Mouse (Mus musculus) lung, embryonic 15.5 days (tissue): ENCODE measurements around the gene Hmx3. TPM values are rescaled to one million over a fixed set of nuclear protein-coding genes. Genes with fewer than 3 reads are reported as not detected.

Source experiments
- ATAC-seq: fragments of 200-750 bp; cut with Nextera tagmentation; 2 replicates; pipeline ENCODE4 v1.8.0; 2017; ENCODE audit warnings: moderate number of reproducible peaks, borderline replicate concordance; ENCODE audit not compliant: low FRiP score, low TSS enrichment; ENCODE audit errors: extremely low read depth
- H3K27ac ChIP-seq: fragments of 300-500 bp; sonication (generic); 2 replicates; pipeline ENCODE4 v1.5.1; 2015; ENCODE audit warnings: moderate library complexity, mild to moderate bottlenecking, inconsistent platforms
- H3K27me3 ChIP-seq: fragments of 300-500 bp; sonication (generic); 2 replicates; pipeline ENCODE4 v1.6.1; 2015; ENCODE audit warnings: inconsistent platforms
- H3K36me3 ChIP-seq: fragments of 300-500 bp; sonication (generic); 2 replicates; pipeline ENCODE4 v1.6.1; 2015; ENCODE audit warnings: inconsistent platforms
- H3K4me1 ChIP-seq: fragments of 300-500 bp; sonication (generic); 2 replicates; pipeline ENCODE4 v1.6.1; 2015; ENCODE audit warnings: inconsistent platforms
- H3K4me2 ChIP-seq: fragments of 300-500 bp; sonication (generic); 2 replicates; pipeline ENCODE4 v1.6.1; 2015; ENCODE audit warnings: inconsistent platforms, mild to moderate bottlenecking, moderate library complexity
- H3K4me3 ChIP-seq: fragments of 300-500 bp; sonication (generic); 2 replicates; pipeline ENCODE4 v1.5.1; 2015; ENCODE audit warnings: mild to moderate bottlenecking, inconsistent platforms
- H3K9ac ChIP-seq: fragments of 300-500 bp; sonication (generic); 2 replicates; pipeline ENCODE4 v1.6.1; 2015; ENCODE audit warnings: inconsistent platforms
- H3K9me3 ChIP-seq: fragments of 300-500 bp; sonication (generic); 2 replicates; pipeline ENCODE4 v1.6.1; 2016; ENCODE audit warnings: inconsistent platforms
- WGBS: fragments of 180-500 bp; shearing (Covaris S2); methylation state at CpG from one replicate; pipeline ENCODE4 v1.1.7; 2015; 5-methylcytosine and 5-hydroxymethylcytosine counted together
- polyA plus RNA-seq: library from polyadenylated mRNA; unstranded; fragments of >200 nt; fragmentation: Nextera tagmentation; extraction: Ambion mirVana; gene quantifications from 2 replicates; pipeline ENCODE4 v1.2.1, GENCODE M21; 2015

Hmx3 gene
- not detected in 2 replicates for polyA plus RNA-seq

DNA sequence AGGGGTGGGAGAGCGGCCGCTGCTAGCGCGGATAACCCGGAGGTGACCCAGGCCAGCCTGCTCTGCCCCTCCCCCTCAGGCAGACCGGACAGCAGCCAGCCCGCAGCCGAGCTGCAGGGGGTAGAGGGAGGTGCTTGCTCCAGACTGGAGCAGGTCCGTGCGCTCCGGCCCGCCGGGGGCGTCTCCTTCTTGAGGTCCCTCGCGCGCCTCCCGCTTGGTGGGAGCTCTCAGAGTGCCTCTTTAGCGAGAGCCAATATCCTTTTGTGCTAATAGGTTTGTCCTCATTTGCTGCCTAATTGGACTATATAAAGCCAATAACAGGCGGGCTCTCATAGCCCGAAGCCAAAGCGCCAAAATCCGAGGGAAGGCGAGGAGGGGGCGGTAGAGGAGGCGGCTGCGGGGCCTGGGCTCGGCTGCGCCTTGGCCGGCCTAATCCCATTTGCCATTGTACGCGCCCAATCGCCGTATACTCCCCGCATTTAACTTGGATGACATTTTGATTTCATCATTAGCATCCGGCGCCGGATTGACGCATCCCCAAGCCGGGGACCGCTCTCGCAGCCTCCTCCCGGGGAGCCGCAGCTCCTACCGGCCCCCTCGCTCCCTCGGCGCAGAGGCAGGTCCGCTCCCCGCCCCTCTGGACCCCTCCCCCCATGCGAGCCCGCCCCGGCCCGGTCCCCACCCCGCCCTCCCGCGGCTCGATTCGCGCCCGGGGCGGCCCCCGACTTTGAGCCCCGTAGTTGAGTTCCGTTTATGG lies at the start of gene Hmx3:
Gene Hmx3 (plus strand): TSS at position 753 of the 757 bp plus-strand sequence.
- Histone ChIP-seq H3K9me3 (no peaks in the 10 kb centered on the region), H3K27ac (no peak within 1 kb of the TSS), H3K4me1 (peaks cover 29% of the 10 kb centered on the region), H3K4me3 (peak within 1 kb of the TSS; percentile 38), H3K27me3 (peaks cover 98% of the 10 kb centered on the region), H3K36me3 (no peaks in the 10 kb centered on the region), H3K4me2 (peak within 1 kb of the TSS; percentile 68), H3K9ac (no peak within 1 kb of the TSS)
- ATAC-seq, result no peak; the same call in 1 of the 2 replicates
- 0% methylated on average over 48 of the region's 65 CpGs for WGBS

GRCm38 (mm10) chr7:131503739-131504138 lies 38.9 kb upstream of the Hmx3 start:
- WGBS, result 73% methylated on average over 2 of the region's 2 CpGs
- ATAC-seq, result no peak

DNA sequence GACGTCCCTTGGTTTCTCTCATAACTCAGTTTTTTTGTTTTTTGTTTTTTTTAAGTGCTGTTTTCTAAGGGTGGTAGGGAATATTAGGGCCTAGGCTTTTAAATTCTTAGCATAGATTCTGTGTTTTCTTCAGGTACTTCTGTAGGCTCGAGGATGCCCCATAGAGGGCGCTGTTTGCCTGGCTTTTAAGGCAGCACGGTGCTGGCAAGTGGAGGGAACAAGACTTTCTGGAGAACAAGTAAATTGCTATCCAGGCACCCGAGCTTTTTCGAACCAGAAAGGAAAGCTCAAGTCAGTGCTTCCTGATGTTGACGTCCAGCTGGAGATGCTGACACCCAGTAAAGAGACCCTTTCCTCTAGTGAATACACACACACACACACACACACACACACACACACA lies 2.7 kb upstream of the Hmx3 start:
- H3K27ac ChIP-seq, result no peak overlapping the region
- H3K9me3 ChIP-seq, result no peaks in the 10 kb centered on the region
- H3K27me3 ChIP-seq, result peaks cover 86% of the 10 kb centered on the region
- ATAC-seq, result no peak
- no peak overlapping the region for H3K4me3 ChIP-seq
- WGBS, result 0% methylated on average over 7 of the region's 7 CpGs
- H3K9ac ChIP-seq, result no peak overlapping the region
- H3K36me3 ChIP-seq, result no peaks in the 10 kb centered on the region
- no peak overlapping the region for H3K4me2 ChIP-seq
- H3K4me1 ChIP-seq, result peaks cover 29% of the 10 kb centered on the region

More at GRCm38 (mm10) chr7:131503739-131504138, 38.9 kb upstream of the Hmx3 start:
- H3K9me3 ChIP-seq, result no peaks in the 10 kb centered on the region
- no peak overlapping the region for H3K4me2 ChIP-seq
- no peak overlapping the region for H3K9ac ChIP-seq
- no peak overlapping the region for H3K4me3 ChIP-seq
- H3K27me3 ChIP-seq, result no peaks in the 10 kb centered on the region
- H3K4me1 ChIP-seq, result no peaks in the 10 kb centered on the region
- H3K36me3 ChIP-seq, result no peaks in the 10 kb centered on the region
- H3K27ac ChIP-seq, result no peak overlapping the region

- Histone ChIP-seq H3K36me3 (no peaks in the 10 kb centered on the region), H3K9ac (no peak overlapping the region), H3K4me1 (peaks cover 29% of the 10 kb centered on the region), H3K4me3 (peak overlapping the region; percentile 38), H3K4me2 (peak overlapping the region; percentile 68), H3K27ac (no peak overlapping the region), H3K27me3 (peaks cover 98% of the 10 kb centered on the region), H3K9me3 (no peaks in the 10 kb centered on the region)
- WGBS, result 1% methylated on average over 41 of the region's 41 CpGs
- ATAC-seq, result no peak
Observed at GRCm38 (mm10) chr7:131541184-131542114, 1.2 kb upstream of the Hmx3 start.

GRCm38 (mm10) chr7:131542872-131543622 lies 380 bp downstream of the Hmx3 start:
- Histone ChIP-seq H3K27ac (no peak overlapping the region), H3K4me1 (peaks cover 34% of the 10 kb centered on the region), H3K4me2 (peak overlapping the region; percentile 68), H3K36me3 (no peaks in the 10 kb centered on the region), H3K9me3 (no peaks in the 10 kb centered on the region), H3K9ac (no peak overlapping the region), H3K27me3 (peaks cover 98% of the 10 kb centered on the region), H3K4me3 (peak overlapping the region; percentile 38)
- ATAC-seq, result no peak
- WGBS, result under 1% methylated on average over 63 of the region's 71 CpGs

- Histone ChIP-seq H3K27ac (no peak overlapping the region), H3K4me2 (peak overlapping the region; percentile 68), H3K27me3 (peaks cover 98% of the 10 kb centered on the region), H3K9ac (no peak overlapping the region), H3K9me3 (no peaks in the 10 kb centered on the region), H3K4me3 (peak overlapping the region; percentile 38), H3K4me1 (peaks cover 34% of the 10 kb centered on the region), H3K36me3 (no peaks in the 10 kb centered on the region)
- WGBS, result under 1% methylated on average over 75 of the region's 75 CpGs
- ATAC-seq, result no peak
Observed at GRCm38 (mm10) chr7:131543623-131544481, 1.2 kb downstream of the Hmx3 start.

GRCm38 (mm10) chr7:131544871-131545270 lies 2.2 kb downstream of the Hmx3 start:
- WGBS, result 4% methylated on average over 5 of the region's 5 CpGs
- Histone ChIP-seq H3K4me3 (no peak overlapping the region), H3K9me3 (no peaks in the 10 kb centered on the region), H3K9ac (no peak overlapping the region), H3K36me3 (no peaks in the 10 kb centered on the region), H3K27me3 (peaks cover 98% of the 10 kb centered on the region), H3K27ac (no peak overlapping the region), H3K4me1 (peaks cover 34% of the 10 kb centered on the region), H3K4me2 (no peak overlapping the region)
- ATAC-seq, result no peak

DNA sequence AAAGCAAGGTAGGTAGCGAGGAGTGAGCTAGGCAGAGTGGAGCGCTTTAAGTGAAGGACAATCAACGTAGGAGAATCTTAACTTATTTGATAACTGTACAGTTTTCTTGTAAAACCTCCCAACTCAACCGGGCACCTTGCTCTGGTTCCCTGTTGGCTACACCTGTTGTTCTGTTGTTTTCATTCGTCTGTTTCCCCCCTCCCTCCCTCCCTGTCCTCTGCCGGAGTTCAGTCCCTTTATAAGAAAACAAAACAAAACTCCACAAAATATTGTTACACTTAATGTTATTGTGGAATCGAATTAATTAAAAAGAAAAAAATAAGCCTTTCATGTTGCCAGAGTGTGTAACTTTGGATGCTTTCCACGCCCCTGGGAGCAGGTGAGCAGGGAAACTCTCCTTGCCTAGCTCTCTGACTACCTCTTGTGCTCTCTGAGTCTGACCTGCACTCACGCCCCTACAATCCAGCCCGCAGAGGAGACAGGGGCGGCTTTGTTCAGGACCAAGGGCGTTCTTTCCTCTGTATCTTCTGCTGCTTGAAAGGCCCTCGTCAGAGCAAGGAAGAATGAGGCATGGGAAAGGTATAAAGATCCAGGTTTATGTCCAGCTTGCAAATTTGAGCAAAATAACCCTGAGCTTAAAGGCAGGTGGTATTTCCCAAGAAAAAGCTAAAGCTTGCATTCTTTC lies 3.2 kb downstream of the Hmx3 start:
- Histone ChIP-seq H3K4me1 (peaks cover 34% of the 10 kb centered on the region), H3K9ac (no peak overlapping the region)
- no peak for ATAC-seq

GRCm38 (mm10) chr7:131546423-131546822 lies 3.8 kb downstream of the Hmx3 start:
- ATAC-seq, result no peak
- H3K27ac ChIP-seq, result no peak overlapping the region
- 2% methylated on average over 2 of the region's 2 CpGs for WGBS

More for the DNA sequence above, 3.2 kb downstream of the Hmx3 start:
- H3K36me3 ChIP-seq, result no peaks in the 10 kb centered on the region
- no peaks in the 10 kb centered on the region for H3K9me3 ChIP-seq
- H3K27ac ChIP-seq, result no peak overlapping the region
- H3K4me3 ChIP-seq, result no peak overlapping the region
- H3K4me2 ChIP-seq, result no peak overlapping the region
- peaks cover 98% of the 10 kb centered on the region for H3K27me3 ChIP-seq
- WGBS, result 3% methylated on average over 13 of the region's 13 CpGs

GRCm38 (mm10) chr7:131547481-131547880 lies 4.8 kb downstream of the Hmx3 start:
- Histone ChIP-seq H3K4me2 (no peak overlapping the region), H3K4me3 (no peak overlapping the region), H3K27me3 (peaks cover 98% of the 10 kb centered on the region), H3K9ac (no peak overlapping the region), H3K4me1 (peaks cover 26% of the 10 kb centered on the region), H3K27ac (no peak overlapping the region), H3K9me3 (no peaks in the 10 kb centered on the region), H3K36me3 (no peaks in the 10 kb centered on the region)
- ATAC-seq, result no peak
- 2% methylated on average over 5 of the region's 5 CpGs for WGBS

More at GRCm38 (mm10) chr7:131546423-131546822, 3.8 kb downstream of the Hmx3 start:
- Histone ChIP-seq H3K9ac (no peak overlapping the region), H3K4me2 (no peak overlapping the region), H3K9me3 (no peaks in the 10 kb centered on the region), H3K36me3 (no peaks in the 10 kb centered on the region), H3K27me3 (peaks cover 98% of the 10 kb centered on the region), H3K4me3 (no peak overlapping the region), H3K4me1 (peaks cover 34% of the 10 kb centered on the region)
